Mouse (Mus musculus): ENCODE data around the gene Prkce. TPM values are rescaled to one million over a fixed set of nuclear protein-coding genes. Genes with fewer than 3 reads are reported as not detected.

The Prkce gene
- polyA plus RNA-seq, 1 experiment: 3.3 TPM

DNA sequence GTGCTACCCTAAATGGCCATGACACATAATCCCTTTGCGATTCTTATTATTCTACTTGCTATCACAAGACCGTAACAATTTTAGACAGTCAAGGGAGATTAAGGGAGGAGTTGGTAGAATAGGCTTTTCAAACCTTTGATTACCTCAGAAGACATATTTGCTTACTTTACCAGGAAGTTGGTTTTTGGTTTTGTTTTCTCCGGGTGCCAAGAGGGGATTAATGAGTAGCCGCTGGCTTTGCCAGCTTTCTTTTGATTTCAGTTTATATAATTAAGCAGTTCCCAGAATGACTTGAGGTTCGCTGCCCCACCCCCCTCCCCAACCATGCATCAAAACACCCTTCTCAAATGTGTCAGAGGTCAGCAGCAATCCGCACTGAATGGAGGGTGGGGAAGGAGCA, 384.4 kb downstream of the Prkce start:
- H3K4me1 ChIP-seq (ENCODE audit: control insufficient read depth, insufficient read depth, insufficient read length, low read length): peaks cover 2% of the 10 kb centered on the region; the same call in 1 of the 2 replicates
- TF ChIP-seq POLR2A (IDR thresholded peaks at IDR 0.05; ENCODE audit: low read depth, low read length): no peak
- TF ChIP-seq CTCF (IDR thresholded peaks at IDR 0.05; ENCODE audit: extremely low read depth, insufficient read length, insufficient replicate concordance, low read depth, low read length): no peak
- H3K4me3 ChIP-seq (ENCODE audit: low read depth, low read length): no peak overlapping the region
- H3K36me3 ChIP-seq (ENCODE audit: control insufficient read depth, insufficient read depth, low read length): no peaks in the 10 kb centered on the region
- no peaks in the 10 kb centered on the region for H3K27me3 ChIP-seq (ENCODE audit: control insufficient read depth, insufficient read depth, low read length)
- H3K27ac ChIP-seq (ENCODE audit: insufficient read depth, low read depth, low read length): no peak overlapping the region
- 40% methylated on average over 6 of the region's 6 CpGs for WGBS

- WGBS: 66% methylated on average over 15 of the region's 15 CpGs
- no peak overlapping the region for H3K4me3 ChIP-seq (ENCODE audit: low read depth, low read length)
- peak overlapping the region; percentile 2; the same call in 1 of the 2 replicates for H3K27ac ChIP-seq (ENCODE audit: insufficient read depth, low read depth, low read length)
- H3K4me1 ChIP-seq (ENCODE audit: control insufficient read depth, insufficient read depth, insufficient read length, low read length): peaks cover 5% of the 10 kb centered on the region; the same call in 1 of the 2 replicates
- H3K27me3 ChIP-seq (ENCODE audit: control insufficient read depth, insufficient read depth, low read length): no peaks in the 10 kb centered on the region
- no peak for TF ChIP-seq POLR2A (IDR thresholded peaks at IDR 0.05; ENCODE audit: low read depth, low read length)
- no peak for TF ChIP-seq CTCF (IDR thresholded peaks at IDR 0.05; ENCODE audit: extremely low read depth, insufficient read length, insufficient replicate concordance, low read depth, low read length)
- no peaks in the 10 kb centered on the region for H3K36me3 ChIP-seq (ENCODE audit: control insufficient read depth, insufficient read depth, low read length)
Measured at GRCm38 (mm10) chr17:86559206-86559891, 391.8 kb downstream of the Prkce start.

DNA sequence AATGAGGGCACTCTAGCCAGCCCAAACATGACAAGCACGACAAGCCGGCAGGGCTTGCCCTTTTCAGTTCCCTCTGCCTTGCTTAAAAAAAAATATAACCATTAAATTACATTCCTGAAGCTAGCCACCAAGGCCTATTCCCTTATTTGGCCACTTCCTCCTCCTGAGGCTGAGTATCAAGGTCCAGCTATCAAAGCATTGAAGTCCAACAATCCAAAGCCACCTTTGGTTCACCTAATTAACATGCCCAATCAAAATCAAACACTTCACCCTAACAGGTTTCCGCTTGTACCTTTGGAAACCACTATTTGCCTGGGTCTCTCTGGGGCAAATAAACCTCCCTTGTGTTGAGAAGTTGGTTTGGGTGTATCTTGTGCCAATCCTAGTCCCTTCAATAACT, 392.9 kb downstream of the Prkce start:
- 43% methylated on average over 3 of the region's 3 CpGs for WGBS
- Histone ChIP-seq H3K36me3 (ENCODE audit: control insufficient read depth, insufficient read depth, low read length) (no peaks in the 10 kb centered on the region), H3K27ac (ENCODE audit: insufficient read depth, low read depth, low read length) (peak overlapping the region; percentile 60; the same call in 1 of the 2 replicates), H3K4me1 (ENCODE audit: control insufficient read depth, insufficient read depth, insufficient read length, low read length) (peaks cover 5% of the 10 kb centered on the region; the same call in 1 of the 2 replicates), H3K4me3 (ENCODE audit: low read depth, low read length) (no peak overlapping the region), H3K27me3 (ENCODE audit: control insufficient read depth, insufficient read depth, low read length) (no peaks in the 10 kb centered on the region)
- TF ChIP-seq POLR2A (IDR thresholded peaks at IDR 0.05; ENCODE audit: low read depth, low read length) (no peak), CTCF (IDR thresholded peaks at IDR 0.05; ENCODE audit: extremely low read depth, insufficient read length, insufficient replicate concordance, low read depth, low read length) (no peak)

GRCm38 (mm10) chr17:86570491-86570890, 402.9 kb downstream of the Prkce start:
- Histone ChIP-seq H3K27me3 (ENCODE audit: control insufficient read depth, insufficient read depth, low read length) (no peaks in the 10 kb centered on the region), H3K36me3 (ENCODE audit: control insufficient read depth, insufficient read depth, low read length) (no peaks in the 10 kb centered on the region), H3K27ac (ENCODE audit: insufficient read depth, low read depth, low read length) (no peak overlapping the region), H3K4me3 (ENCODE audit: low read depth, low read length) (no peak overlapping the region), H3K4me1 (ENCODE audit: control insufficient read depth, insufficient read depth, insufficient read length, low read length) (peaks cover 8% of the 10 kb centered on the region; the same call in 1 of the 2 replicates)
- TF ChIP-seq CTCF (IDR thresholded peaks at IDR 0.05; ENCODE audit: extremely low read depth, insufficient read length, insufficient replicate concordance, low read depth, low read length) (no peak), POLR2A (IDR thresholded peaks at IDR 0.05; ENCODE audit: low read depth, low read length) (no peak)
- WGBS: 81% methylated on average over 5 of the region's 5 CpGs

DNA sequence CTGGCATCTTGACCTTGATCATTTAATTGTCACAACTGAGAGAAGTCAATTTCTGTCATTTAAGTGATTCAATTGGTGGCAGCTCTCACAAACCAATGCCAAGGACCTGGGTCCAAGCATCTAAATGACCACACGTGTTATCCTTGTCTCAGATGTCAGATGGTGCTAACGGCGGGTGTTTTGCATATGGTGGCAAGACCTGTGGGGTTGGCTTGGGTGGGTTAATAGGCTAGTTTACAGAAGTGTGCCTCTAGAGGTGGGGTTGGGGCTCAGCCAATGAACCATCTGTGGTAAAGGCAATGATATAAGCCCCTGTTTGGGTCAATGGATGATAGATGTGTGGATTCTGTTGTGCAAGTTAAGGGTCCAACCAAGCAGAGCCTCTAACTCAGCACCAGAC, 403.7 kb downstream of the Prkce start:
- Histone ChIP-seq H3K4me1 (ENCODE audit: control insufficient read depth, insufficient read depth, insufficient read length, low read length) (peaks cover 9% of the 10 kb centered on the region; the same call in 1 of the 2 replicates), H3K27ac (ENCODE audit: insufficient read depth, low read depth, low read length) (no peak overlapping the region), H3K4me3 (ENCODE audit: low read depth, low read length) (no peak overlapping the region), H3K36me3 (ENCODE audit: control insufficient read depth, insufficient read depth, low read length) (no peaks in the 10 kb centered on the region), H3K27me3 (ENCODE audit: control insufficient read depth, insufficient read depth, low read length) (no peaks in the 10 kb centered on the region)
- WGBS: 86% methylated on average over 3 of the region's 3 CpGs
- TF ChIP-seq POLR2A (IDR thresholded peaks at IDR 0.05; ENCODE audit: low read depth, low read length): no peak
- no peak for TF ChIP-seq CTCF (IDR thresholded peaks at IDR 0.05; ENCODE audit: extremely low read depth, insufficient read length, insufficient replicate concordance, low read depth, low read length)

GRCm38 (mm10) chr17:86572136-86572535, 404.6 kb downstream of the Prkce start:
- 80% methylated on average over 6 of the region's 6 CpGs for WGBS

DNA sequence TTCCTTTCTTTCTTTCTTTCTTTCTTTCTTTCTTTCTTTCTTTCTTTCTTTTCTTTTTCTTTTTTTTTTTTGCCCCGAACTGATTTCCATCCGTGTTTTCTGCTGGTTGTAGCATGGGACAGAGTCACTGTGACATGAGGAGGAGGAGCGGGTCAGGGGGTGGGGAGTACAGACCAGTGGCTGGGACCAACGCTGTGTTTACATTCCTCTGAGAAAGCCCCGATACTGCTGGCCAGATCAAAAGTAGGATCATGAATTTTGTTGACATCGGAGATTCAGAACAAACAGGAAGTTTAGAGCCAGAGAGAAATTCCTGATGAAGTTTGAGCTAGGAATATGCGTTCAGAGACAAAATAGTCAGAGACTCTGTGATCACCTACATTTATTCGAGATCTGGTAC, 405.0 kb downstream of the Prkce start:
- peaks cover 9% of the 10 kb centered on the region; the same call in 1 of the 2 replicates for H3K4me1 ChIP-seq (ENCODE audit: control insufficient read depth, insufficient read depth, insufficient read length, low read length)
- no peak overlapping the region for H3K4me3 ChIP-seq (ENCODE audit: low read depth, low read length)
- no peaks in the 10 kb centered on the region for H3K27me3 ChIP-seq (ENCODE audit: control insufficient read depth, insufficient read depth, low read length)
- no peaks in the 10 kb centered on the region for H3K36me3 ChIP-seq (ENCODE audit: control insufficient read depth, insufficient read depth, low read length)
- H3K27ac ChIP-seq (ENCODE audit: insufficient read depth, low read depth, low read length): no peak overlapping the region
- TF ChIP-seq POLR2A (IDR thresholded peaks at IDR 0.05; ENCODE audit: low read depth, low read length) (no peak), CTCF (IDR thresholded peaks at IDR 0.05; ENCODE audit: extremely low read depth, insufficient read length, insufficient replicate concordance, low read depth, low read length) (no peak)
- 61% methylated on average over 8 of the region's 8 CpGs for WGBS

More at GRCm38 (mm10) chr17:86572136-86572535, 404.6 kb downstream of the Prkce start:
- Histone ChIP-seq H3K4me1 (ENCODE audit: control insufficient read depth, insufficient read depth, insufficient read length, low read length) (peaks cover 9% of the 10 kb centered on the region; the same call in 1 of the 2 replicates), H3K27me3 (ENCODE audit: control insufficient read depth, insufficient read depth, low read length) (no peaks in the 10 kb centered on the region), H3K4me3 (ENCODE audit: low read depth, low read length) (no peak overlapping the region), H3K36me3 (ENCODE audit: control insufficient read depth, insufficient read depth, low read length) (no peaks in the 10 kb centered on the region), H3K27ac (ENCODE audit: insufficient read depth, low read depth, low read length) (no peak overlapping the region)
- no peak for TF ChIP-seq CTCF (IDR thresholded peaks at IDR 0.05; ENCODE audit: extremely low read depth, insufficient read length, insufficient replicate concordance, low read depth, low read length)
- TF ChIP-seq POLR2A (IDR thresholded peaks at IDR 0.05; ENCODE audit: low read depth, low read length): no peak

Measured in small intestine, adult 2 months (tissue).